Mouse (Mus musculus) frontal cortex, postnatal 25 days (tissue): ENCODE results near the gene Capn8.
"Not testable (repeated sequence)": the region's sequence is repeated elsewhere in the genome, so short reads cannot be mapped to it uniquely, and the experiment has no call there.

Experiments used
- DNase-seq, 2 experiments: peaks; one replicate each; pipeline ENCODE4 v3.0.0; 2022; ENCODE audit warnings: low spot score in 2 of 2

The Capn8 gene

GRCm38 (mm10) chr1:182615465-182615864 is 50.7 kb downstream of the Capn8 start:
- DNase-seq = no peak

GRCm38 (mm10) chr1:182618200-182618947 is 53.6 kb downstream of the Capn8 start:
- no peak for DNase-seq

GRCm38 (mm10) chr1:182620470-182620869 is 55.7 kb downstream of the Capn8 start:
- no peak for DNase-seq

GRCm38 (mm10) chr1:182621256-182621655 is 56.4 kb downstream of the Capn8 start:
- no peak for DNase-seq

- no peak for DNase-seq
Measured at GRCm38 (mm10) chr1:182626197-182626596, 61.4 kb downstream of the Capn8 start.

- no peak for DNase-seq
Measured at GRCm38 (mm10) chr1:182629228-182629627, 64.4 kb downstream of the Capn8 start.

GRCm38 (mm10) chr1:182633712-182634294 is 69.0 kb downstream of the Capn8 start:
- DNase-seq = no peak

GRCm38 (mm10) chr1:182639016-182639415 is 74.2 kb downstream of the Capn8 start:
- DNase-seq = no peak

GRCm38 (mm10) chr1:182639456-182639855 is 74.6 kb downstream of the Capn8 start:
- DNase-seq = no peak

- DNase-seq = no peak
Measured at GRCm38 (mm10) chr1:182640094-182640493, 75.3 kb downstream of the Capn8 start.

GRCm38 (mm10) chr1:182642779-182643178 is 78.0 kb downstream of the Capn8 start:
- DNase-seq = no peak

- DNase-seq = not testable (repeated sequence)
Measured at GRCm38 (mm10) chr1:182644418-182644817, 79.6 kb downstream of the Capn8 start.

GRCm38 (mm10) chr1:182645211-182645668 is 80.4 kb downstream of the Capn8 start:
- no peak for DNase-seq

GRCm38 (mm10) chr1:182646796-182647195 is 82.0 kb downstream of the Capn8 start:
- DNase-seq = no peak

GRCm38 (mm10) chr1:182657760-182658159 is 93.0 kb downstream of the Capn8 start:
- DNase-seq = peak; percentile 56 to 59

GRCm38 (mm10) chr1:182660365-182660764 is 95.6 kb downstream of the Capn8 start:
- no peak for DNase-seq

GRCm38 (mm10) chr1:182663671-182664070 is 98.9 kb downstream of the Capn8 start:
- DNase-seq = peak in 1 of 2 experiments; percentile 9

- no peak for DNase-seq
Measured at GRCm38 (mm10) chr1:182664841-182665240, 100.0 kb downstream of the Capn8 start.

GRCm38 (mm10) chr1:182667281-182667680 is 102.5 kb downstream of the Capn8 start:
- DNase-seq = no peak

GRCm38 (mm10) chr1:182669741-182670140 is 104.9 kb downstream of the Capn8 start:
- DNase-seq = no peak

GRCm38 (mm10) chr1:182670563-182671342 is 105.9 kb downstream of the Capn8 start:
- DNase-seq = no peak

GRCm38 (mm10) chr1:182671343-182671624 is 106.5 kb downstream of the Capn8 start:
- no peak for DNase-seq

- no peak for DNase-seq
Measured at GRCm38 (mm10) chr1:182675346-182675745, 110.5 kb downstream of the Capn8 start.
